Mouse (Mus musculus): ENCODE results near the gene Gcm1.

DNA sequence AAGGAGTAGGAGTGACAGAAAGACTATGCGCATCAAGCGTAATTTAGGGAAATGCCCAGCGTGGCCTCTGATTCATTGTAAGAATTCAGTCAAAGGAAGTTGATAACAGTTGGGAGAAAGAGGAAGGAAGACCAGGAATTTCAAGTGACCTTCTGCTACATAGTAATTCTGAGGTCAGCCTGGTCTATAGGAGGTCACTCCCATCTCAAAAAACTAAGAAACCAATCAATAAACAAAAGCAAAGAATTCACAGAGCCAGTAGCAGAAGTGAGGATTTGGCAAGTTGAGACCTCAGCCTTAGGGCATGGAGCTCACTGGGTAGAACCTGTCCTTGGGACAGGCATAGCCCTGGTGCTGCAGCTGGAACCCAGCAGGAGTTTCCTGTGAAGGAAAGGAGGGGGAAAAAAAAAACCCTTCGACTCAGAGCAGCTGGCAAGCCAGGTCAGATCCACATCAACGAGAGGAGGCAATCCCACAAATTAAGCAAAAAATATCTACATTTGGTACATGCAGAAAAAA is 1.2 kb upstream of the Gcm1 start:
- no peak for TF ChIP-seq CTCF (IDR thresholded peaks at IDR 0.05; ENCODE audit: low read depth)
- TF ChIP-seq EP300 (IDR thresholded peaks at IDR 0.05; ENCODE audit: low read depth) = no peak
